Mouse (Mus musculus) CD4-positive, CD25-positive, alpha-beta regulatory T cell, adult 2 months (primary cell): ENCODE results near the gene Ccdc85c.
A peak's percentile ranks its signal among the peaks of the same experiment; 100 is the strongest.

ENCODE experiments used
- DNase-seq: peaks from one replicate; pipeline ENCODE4 v3.0.0-alpha.2; 2012; ENCODE audit warnings: low read depth, low spot score

Gene Ccdc85c

DNA sequence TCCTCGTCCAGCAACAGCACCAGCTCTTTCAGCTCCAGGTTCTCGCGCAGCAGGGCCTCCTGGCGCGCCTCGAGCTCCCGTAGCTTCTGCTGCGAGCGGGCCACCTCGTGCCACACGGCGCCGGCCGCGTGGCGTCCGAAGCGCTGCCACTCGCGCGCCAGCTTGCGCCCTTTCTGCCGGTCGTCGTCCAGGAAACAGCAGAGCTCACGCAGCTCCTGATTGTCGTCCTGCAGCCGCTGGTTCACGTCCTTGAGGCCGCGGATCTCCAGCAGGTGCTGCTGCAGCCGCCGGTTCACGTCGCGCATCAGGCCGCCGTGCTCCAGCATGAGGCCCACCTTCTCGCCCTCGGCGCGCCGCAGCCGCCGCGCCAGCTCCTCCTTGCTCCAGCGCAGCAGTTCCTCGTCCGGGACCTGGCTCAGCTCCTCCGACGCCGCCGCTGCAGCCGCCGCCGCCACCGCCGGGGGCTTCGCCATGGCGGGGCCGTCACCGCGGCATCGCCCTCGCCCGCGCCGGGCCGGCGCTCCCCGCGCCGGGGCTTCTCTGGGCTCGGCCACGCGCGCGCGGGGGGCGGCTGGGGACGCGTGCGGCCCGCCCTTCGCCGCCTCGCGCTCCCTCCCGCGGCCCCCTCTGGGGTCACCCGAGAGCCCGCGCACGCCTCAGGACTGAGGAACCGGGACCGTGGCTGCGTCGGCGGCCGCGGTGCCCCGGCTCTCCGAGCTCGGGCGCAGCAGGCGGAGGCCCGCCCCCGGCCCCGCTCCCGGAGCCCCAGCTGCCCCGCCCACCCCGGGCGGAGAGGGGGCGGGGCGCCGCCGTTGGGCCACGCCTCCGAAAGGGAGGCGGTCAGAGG is at the start of gene Ccdc85c:
TSS of gene Ccdc85c (minus strand) at position 765 of the 847 bp plus-strand sequence.
- peak; percentile 75 for DNase-seq

GRCm38 (mm10) chr12:108320096-108320495 is 44.9 kb upstream of the Ccdc85c start:
- no peak for DNase-seq

- no peak for DNase-seq
Measured at GRCm38 (mm10) chr12:108318499-108318898, 43.3 kb upstream of the Ccdc85c start.

DNA sequence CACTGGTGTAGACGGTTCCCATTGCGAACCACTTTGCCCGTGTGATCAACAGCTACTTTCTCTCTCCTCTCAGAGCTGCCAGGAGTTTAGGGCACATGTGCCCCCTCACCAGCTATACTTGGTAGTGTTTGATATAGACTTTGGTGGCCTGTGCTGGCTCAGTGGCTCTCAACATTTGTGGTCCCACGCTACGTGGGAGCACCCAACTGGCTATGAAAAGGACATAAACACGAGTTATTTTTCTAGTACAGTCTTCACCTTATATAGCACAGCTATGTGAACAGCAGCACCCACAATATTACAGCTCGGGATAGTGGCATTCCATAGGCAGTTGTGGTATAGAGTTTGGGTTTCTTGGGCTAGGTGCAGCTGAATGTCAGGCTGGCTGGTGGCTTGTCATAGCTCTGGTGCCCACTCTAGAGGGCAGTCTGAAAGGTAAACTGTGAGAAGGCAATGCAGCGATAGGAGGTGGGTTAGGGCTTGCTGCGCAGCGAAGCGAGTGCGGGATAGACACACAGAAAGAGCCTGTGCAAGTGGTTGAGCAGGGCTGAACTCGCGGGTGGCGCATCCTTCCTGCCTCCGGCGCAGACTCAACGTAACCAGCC is 42.7 kb upstream of the Ccdc85c start:
- DNase-seq = no peak

DNA sequence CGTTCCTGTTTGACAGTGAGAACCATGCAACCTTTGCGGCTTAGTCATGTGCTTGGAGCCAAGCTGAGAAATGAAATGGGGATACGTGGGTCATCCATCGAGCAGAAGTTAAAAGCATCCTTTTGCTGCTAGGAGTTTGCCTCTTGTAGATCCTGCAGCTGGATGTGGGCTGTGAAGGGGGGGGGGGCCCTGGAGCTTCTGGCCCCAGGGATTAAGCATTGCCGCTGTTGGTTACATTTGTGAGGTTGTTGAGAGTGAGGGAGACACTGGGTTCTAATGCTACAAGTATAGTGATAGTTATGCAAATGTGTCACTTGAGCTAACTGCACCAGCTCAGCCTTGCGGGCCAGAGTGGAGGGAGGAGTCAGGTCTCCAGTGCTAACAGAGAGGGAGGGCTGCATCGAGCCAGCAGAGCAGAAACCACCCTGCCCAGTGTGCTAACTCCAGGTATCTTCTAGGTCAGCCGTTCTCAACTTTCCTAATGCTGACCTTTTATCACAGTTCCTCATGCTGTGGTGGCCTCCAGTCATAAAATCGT is 42.0 kb upstream of the Ccdc85c start:
- no peak for DNase-seq

DNA sequence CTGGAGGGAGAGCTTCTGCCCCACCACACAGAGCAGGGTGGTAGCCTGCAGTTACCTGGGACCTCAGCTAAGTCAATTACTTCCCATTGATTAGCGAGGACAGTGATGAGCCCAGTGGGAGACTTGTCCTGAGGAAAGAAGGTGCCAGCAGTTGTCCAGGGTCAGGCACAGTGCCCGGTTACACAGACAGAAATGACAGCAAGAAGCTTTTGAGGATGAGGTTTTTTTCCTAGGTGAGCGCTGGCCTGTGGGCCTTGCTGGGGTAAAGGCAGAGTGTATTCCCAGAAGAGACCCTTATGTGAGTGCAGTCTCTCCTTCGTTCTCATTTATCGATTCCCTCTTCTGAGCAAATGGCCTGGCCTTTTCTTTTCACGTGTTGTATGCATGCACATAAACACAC is 41.4 kb upstream of the Ccdc85c start:
- DNase-seq = no peak

DNA sequence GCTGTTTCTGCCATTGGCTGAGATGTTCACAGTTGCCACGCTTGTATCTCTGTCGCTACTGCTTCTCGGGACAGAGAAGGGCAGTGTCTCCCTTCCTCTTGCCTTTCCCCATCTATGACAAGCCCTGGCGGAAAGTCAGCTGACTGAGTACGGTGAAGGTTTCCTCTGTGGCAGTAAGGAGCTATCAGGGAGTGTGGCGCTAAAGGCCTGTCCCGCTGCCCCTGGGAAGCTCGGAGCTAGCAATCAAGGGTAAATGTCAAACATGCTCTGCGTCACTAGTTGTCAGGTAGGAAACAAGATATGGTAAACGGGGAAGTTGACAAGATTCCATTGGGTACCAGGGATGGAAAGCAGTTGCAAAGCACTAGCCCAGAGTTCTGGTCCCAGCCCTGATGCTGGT is 40.6 kb upstream of the Ccdc85c start:
- DNase-seq = no peak

DNA sequence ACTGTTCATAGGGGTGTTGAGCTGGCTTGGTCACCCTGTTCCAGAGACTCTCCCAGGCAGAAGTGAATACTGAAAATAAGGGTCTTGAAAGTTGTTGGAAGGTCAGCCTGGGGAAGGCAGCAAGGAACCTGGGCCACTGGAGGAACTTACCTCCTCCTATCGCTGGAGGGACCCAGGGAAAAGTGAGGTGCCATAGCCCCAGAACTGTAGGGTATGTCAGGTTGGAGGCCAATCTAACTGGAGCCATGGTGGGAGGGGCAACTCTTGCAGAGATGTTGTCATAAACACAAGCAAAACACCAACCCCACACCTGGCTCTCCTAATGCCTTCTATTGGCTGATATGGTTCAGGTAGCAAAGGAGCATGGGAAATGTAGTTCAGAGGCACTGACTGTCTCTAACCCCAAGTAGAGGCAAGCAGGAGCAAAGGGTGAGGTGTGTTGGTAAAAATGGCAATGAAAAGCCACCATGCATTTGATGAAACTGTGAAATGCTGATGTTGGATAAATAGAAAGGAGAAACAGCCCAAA is 38.1 kb upstream of the Ccdc85c start:
- DNase-seq = no peak

DNA sequence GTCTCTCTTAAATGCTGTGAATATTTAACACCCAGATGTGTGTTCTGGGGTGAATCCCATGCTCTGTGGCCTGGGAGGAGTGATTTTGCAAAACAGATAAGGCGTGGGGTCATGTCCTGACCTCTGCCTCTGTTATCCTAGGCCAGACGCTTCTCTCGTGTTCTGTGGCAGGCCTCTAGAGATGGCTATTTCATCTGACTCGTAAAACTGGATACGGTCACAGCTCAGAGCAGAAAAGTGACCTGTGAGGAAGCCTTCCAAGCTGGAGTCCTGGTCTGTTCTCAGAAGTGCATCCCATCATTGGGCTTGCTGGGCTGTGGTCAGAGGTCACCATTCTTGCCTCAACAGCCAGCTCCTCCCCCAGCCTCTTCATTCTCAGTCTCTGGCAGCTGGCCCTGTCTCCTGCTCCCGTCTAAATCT is 37.2 kb upstream of the Ccdc85c start:
- DNase-seq = no peak

- DNase-seq = no peak
Measured at GRCm38 (mm10) chr12:108311741-108312290, 36.6 kb upstream of the Ccdc85c start.

- DNase-seq = no peak
Measured at GRCm38 (mm10) chr12:108310456-108311027, 35.3 kb upstream of the Ccdc85c start.

DNA sequence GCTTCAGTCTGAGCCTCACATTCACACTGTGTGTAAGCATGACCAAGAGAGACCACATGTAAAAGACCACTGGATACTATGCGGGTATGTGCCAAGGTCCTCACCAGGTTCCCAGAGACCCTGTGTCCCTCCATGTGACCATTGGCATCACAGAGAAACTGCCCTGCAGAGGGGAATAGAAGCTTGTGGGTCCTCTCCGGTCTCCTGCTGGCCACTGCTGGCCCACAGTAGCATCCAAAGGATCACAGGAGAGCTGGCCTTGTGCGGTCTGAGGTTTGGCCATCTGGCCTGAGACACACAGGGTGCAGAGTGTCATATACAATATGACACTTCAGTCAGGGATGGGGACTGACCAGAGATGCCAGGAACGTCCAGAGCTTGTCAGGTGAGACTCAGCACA is 34.8 kb upstream of the Ccdc85c start:
- DNase-seq = no peak

GRCm38 (mm10) chr12:108309116-108309794 is 34.0 kb upstream of the Ccdc85c start:
- no peak for DNase-seq

DNA sequence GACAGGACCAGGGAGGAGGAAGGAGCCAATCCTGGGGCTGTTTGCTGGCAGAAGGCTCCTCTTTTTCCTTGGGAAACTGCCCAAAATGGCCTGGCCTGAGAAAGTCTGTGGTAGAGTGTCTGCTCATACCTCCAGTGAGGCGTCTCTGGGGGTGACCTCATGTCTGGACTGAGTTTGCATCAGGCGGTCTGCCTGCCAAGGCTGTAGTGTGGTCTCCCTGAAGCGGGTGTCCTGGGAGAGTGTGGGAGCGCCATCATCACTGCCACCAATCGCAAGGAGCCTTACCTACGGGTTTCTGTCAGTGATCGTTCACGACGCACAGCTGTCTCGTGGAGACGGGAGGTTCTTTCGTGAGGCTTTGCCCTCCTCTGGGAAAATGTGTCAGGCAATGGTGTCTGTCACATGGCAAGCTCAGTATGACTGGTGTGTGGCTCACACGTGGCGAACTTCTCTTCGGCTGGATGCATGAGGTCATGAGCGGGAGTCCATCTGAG is 33.2 kb upstream of the Ccdc85c start:
- DNase-seq = no peak

DNA sequence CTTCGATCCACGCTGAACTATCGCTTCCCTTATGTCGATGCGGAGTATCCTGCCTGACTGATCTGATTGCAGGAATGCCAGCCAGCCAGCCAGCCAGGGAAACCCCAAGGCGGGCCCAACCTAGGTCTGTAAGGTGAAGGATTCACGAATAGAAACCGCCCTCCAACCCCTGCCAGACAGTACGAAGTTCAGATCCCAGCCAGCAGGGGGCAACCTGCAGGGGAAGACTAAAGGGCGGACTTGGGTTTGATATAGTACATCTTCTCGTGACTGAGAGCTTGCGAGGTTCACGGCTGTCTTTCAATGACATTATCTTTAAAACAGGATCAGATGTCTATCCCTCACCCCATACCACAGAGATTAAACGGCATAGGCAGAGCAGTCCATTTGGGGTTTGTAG is 32.3 kb upstream of the Ccdc85c start:
- peak; percentile 65 for DNase-seq

GRCm38 (mm10) chr12:108305812-108306794 is 30.9 kb upstream of the Ccdc85c start, which contains the start of gene Hhipl1:
Hhipl1 (plus strand) TSS chr12:108306270.
- peak; percentile 13 for DNase-seq

DNA sequence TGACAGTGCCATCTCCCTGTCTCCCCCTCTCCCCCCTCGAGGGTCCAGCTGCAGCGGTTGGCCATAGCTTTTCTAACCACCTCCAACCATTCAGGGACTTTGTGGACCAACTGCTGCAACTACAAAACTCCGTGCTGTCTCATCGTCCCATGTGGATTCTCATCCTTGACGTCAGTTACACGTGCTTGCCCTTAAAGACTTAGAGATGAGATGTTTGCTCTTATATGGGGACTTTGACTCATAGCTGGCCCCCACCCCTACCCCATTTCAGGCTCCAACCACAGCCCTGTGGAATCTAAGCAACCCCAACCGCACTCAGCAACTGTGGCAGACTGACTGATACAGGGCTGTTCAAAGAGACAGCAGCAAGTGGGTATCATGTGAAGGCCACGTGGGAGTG is 29.9 kb upstream of the Ccdc85c start:
- DNase-seq = no peak

DNA sequence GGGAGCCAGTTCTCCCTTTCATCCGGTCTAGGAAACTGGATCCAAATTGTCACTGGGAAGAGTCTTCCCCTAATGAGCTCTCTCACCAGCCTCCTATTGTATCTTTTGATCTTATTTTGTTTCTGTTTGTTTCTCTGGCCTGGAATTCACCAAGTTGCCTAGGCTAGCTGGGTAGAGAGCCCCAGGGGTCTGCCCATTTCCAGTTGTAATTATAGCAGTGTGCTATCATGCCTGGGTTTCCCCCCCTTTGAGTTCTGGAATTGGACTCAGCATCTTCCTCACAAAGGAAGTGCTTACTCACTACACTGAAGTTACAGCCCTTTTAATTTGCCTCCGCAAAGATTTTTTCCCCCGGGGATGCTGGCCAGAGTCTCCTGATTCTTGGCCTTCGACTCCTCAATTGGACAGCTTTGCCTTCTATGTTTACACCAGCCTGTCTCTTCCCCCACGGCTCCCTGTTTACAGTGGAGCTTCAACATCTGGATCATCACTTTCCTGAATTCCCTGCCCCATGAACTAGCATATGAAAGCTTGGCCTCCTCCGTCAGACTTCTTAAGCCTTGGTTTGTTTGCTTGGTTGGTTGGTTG is 28.6 kb upstream of the Ccdc85c start:
- DNase-seq = no peak

DNA sequence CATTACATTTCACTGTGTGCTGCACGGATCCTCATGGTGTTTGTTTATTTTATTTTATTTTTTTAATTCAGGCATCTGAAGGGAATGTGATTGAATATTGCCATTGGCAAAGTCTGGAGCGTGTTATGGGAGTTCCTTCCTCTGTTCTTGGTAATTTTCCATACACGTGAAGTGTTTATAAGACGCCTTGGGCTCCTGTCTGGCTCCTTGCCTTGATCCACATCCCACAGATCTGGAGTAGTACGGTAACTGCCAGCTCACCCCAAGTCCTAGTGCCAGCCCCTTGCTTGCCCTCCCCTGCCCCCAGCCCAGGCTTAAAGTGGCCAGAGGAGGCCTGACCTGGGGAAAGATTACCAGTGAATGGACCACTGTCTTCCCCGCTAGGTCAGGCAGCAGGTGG is 25.8 kb upstream of the Ccdc85c start:
- DNase-seq = no peak

- DNase-seq = peak; percentile 31
Measured at GRCm38 (mm10) chr12:108297033-108297432, 21.8 kb upstream of the Ccdc85c start.
